Mouse (Mus musculus) left cerebral cortex, adult 11 months (tissue): Measurements from ENCODE around the gene Rnf207.

Experiments
- DNase-seq: peaks from one replicate; pipeline ENCODE4 v3.0.0; 2022; ENCODE audit warnings: low spot score

Rnf207 gene

DNA sequence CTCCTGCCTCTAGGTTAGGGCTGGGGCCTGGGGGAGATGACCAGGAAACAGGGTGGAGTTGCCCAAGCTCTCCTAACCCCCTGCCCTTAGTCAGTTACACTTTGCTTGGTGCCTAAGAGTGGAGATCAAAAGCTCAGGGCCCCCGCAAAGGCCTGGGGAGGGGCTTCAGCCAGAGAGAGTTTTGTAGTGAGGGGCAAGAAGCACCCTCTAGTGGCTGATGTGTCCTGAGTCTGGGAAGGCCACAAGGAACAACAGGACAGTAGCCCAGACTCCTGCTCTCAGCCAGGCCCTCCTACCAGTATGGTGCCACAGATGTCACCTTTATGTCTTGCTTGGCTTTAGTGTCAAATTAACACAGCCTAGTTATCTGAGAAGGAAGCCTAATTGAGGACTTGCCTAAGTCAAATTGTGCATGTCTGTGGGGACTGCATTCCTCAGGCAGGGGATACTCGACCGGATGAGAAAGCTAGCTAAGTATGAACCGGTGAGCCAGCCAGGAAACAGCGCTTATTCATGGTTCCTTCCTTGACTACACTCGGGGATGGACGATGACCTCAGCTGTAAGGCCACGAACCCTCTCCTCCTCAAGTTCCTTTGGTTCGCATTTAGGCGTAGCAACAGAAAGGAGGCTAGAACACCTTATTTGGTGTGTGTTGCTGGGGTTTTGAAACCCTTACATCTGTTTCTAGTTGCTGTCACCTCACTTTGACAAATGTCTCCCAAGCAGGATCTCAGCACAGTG is 24.4 kb downstream of the Rnf207 start:
- DNase-seq, result no peak

DNA sequence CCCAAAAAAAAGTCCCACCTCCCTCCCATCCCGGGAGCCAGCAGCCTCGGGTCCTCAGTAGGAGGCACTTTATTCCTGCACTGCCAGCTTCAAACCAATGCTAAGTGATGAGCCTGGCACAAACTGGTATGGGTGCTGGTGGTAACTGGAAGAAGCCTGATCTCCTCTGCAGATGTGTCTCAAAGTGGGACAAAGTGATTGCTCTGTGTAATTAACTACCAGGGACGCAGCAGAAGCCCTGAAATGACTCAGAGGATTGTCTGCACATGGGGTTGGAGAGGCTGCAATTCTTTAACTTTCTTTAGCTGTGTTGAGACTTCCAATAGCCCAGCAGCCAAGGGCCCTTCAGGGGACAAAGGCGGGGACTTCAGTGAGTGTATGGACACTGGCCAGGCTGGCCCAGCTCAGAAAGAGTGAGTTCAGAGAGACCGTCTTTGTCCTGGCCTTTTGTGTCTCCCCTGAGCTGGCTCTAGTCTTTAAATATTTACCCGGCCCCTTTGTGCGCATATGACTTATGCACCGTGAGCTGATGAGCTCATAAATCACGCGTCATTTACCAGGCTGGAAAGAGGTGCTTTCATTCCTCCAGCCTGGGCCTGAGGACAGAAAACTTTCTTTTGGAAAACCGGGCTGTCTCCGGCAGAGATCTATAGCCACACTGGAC is 26.6 kb downstream of the Rnf207 start:
- no peak for DNase-seq

DNA sequence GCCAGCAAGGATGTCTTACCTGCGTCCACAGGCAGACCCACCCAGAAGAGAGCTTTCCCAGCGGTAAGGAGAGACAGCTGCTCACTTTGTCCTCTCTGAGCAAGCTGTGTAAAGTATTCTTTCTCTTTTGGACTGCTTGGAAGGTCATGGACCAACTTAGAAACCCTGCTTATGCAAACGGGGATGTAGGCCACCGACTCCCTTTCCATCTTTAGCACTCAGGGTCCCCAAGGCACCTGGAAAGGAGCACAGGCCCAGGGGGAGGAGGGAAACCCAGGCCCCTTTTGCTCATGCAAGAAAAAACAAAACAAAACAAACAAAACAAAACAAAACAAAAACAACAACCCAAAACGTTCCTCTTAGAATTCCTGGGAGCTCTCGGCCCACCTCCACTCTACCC is 27.2 kb downstream of the Rnf207 start, which contains the start of gene Hes3:
Gene Hes3 (minus strand): TSS at position 101 of the 400 bp plus-strand sequence.
- DNase-seq, result no peak

DNA sequence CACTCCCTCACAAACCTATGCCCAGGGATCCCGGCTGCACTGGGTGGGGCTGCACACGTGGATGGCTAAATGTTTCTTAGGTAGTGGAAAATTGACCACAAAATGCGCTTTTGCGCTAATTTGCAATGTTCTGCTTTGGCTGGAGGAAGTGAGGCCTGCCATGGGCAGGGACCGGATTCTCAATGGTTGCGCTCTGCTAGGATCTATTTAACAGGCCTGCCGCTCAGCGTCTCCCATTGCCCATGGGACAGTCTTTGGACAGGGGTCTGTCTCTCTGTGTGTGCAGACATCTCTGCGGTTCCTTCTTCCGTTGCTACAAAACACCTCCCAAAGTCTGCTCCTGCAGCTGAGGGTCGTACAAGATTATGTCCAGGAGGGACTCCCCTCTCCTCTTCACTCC is 27.8 kb downstream of the Rnf207 start:
- DNase-seq, result no peak

DNA sequence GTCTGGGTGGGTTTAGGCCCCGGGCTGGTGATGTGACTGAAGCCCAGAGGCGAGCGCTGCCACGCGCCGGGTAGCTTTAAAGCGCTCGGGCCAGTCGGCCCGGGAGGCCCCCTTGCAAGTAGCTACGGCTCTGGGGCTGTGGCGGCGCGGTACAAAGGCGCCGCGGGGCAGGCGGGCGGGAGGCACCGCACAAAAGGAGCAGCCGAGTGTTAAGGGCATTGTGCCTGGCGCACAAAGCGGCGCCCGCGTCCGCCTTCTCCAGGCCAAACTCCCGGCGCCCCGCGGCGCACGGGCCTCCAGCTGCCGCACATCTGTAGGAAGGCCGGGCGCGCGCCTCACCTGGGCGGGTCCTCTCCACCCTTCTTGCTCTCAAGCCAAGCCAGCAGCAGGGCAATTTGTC is 28.4 kb downstream of the Rnf207 start:
- DNase-seq, result no peak

DNA sequence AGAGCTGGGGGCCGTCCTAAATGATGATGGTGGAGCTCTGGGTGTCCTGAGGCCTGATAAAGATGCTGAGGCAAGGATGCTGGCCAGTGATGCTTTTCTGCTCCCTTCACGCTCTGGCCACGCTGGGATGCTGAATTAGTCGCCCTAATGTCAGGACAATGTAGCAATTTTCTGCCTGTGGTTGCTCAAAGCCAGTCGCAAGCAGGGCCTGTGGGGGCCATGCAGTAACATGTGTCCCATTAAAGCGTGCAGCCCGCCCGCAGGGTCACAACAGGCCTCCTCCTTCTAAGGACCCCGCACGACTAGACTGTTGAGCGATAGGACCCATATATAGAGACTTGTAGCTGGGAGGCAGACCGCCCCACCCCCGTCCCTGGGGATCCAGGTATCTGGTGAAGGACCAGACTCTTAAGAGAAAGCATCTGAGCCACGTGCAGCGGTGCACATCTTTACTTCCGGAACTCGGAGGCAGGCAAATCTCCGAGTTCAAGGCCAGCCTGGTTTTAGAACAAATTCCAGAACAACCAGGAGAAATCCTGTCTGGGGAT is 30.3 kb downstream of the Rnf207 start:
- DNase-seq, result no peak

DNA sequence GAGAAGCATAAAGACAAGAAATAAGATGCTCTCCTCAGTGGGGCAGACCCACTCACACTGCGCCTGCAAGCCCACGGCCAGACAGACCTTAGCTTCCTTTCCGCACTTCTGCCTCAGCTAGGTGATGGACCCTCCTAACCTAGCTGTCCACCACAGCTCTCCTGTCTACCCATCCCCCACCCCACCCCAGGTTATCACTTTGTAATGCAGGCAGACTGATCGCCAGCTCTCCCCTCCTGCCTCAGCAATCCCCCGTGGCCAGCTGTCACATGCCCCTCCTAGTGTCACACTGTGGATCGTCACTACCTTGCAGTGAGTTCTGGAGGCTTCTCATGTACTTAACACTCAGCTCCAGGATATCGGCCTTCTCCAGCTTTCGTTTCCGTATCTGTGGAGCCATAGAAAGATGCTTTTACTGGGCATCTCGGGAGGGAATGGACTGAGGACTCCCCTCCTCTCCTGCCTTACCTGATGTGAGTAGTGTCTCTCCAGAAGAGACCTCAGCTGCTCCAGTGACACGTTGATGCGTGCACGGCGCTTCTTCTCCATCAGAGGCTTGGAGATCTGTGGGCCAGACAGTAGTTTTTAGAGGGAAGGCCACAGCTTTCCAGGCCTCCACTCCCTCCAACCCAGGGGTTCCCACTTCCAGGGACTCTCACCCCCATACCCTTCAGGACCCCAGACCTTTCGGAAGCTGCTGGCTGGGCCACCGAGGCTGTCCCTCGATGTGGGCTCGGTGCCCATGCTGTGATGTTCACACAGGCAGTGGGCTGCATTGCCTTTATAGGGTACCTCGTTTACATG is 31.3 kb downstream of the Rnf207 start:
- DNase-seq, result no peak

DNA sequence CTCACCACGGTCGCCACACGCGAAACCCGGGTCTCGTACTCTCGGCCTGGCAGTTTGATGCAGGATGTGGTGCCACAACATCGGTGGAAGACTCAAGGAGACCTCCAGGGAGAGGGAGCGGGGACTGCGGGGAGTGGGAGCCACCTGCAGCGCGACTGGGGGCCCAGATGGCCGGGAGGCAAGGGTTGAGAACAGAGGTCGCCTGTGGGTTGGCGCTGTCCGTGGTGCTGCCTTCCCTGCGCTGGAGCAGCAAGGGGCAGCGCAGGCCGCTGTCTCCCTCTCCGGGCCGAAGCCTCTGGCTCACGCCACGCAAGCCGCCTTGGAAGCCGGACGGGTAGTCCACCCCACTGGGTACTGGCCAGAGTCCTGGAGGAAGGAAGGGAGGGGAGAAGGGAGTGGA is 31.9 kb downstream of the Rnf207 start:
- no peak for DNase-seq

DNA sequence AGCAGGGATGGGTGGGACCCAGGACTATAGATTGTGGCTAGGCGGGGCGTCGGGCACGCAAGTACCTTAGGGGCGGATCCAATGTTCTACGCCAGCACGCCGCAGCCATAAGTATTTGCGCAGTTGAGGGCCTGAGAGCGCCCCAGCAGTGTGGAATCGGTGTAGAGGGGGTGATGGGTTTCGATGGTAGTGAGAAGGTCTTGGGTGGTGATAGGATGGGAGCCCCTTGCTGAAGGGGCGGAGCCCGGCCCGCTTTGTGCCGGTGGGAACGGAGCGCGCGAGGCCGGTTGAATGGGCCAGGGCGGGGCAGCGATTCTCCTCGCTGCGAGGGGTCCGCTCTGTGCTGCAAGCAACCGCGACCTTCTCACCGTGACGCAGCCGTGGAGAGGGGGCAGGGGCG is 32.6 kb downstream of the Rnf207 start:
- DNase-seq, result no peak

DNA sequence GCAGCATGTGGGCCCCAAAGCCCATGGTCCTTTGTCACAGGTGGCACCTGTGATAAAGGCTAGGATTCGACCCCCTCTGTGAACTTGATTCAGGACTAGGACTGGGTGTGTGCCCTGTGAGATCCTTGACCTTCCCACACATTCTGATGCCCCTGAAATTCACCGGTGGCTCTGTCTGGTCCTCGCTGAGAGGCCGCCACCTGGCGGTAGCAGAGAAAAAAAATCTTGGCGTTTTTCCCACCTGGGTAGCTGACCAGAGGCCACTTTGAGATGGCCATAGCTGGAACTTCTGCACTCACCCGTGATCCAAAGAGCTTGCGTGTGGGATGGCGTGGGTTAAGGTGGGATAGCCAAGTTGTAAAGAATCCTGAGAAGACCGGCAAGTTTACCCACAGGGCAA is 33.3 kb downstream of the Rnf207 start:
- no peak for DNase-seq

DNA sequence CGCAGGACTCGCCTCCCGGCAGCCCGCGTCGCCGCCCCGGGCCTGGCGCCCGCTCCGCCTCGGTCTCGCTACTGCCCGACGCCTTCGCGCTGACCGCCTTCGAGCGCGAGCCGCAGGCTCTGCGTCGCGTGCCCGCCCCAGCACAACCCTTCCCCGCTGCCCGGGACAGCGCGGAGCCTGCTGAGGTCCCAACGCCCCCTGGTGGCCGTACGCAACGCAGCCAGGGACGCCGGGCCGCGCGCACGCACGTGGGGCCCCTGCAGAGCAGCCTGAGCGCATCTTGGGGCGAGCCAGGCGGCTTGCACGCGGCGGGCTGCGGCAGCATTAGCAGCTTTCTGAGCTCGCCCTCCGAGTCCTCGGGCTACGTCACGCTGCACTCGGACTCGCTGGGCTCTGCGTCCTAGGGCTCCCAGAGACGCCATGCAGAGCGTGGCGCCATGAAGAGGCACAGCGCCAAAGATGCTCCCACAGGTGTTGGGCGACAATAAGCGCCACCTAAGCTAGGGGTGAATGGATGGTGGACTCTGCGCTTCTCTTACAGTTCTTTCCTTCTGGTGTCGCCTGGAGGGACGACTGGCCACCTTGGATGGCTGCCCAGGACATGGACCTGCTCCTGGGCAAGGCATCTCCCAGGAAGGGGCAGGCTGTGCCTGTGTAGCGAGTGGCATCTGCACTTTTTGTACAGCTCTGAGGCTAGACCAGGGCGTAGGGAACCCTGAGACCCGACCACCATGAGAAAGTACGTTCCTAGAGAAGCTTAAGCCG is 35.4 kb downstream of the Rnf207 start:
- peak; percentile 78 for DNase-seq

DNA sequence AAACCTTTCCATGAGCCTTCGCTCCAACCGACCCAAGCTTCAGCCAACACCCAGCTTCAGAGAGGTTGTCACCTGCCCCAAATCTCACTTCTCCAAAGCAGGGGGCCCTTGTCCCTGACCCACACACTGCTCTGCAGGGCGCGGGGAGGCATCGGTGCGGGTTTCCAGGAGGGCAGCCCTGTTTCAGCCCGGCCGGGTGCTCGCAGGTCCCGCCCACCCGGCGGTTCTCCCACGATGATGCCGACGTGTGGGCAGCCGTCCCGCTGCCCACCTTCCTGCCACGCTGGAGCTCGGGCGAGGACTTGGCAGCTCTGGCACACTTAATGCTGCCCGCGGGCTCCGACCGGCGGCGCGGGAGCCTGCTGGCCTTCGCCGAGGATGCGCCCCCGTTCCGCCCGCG is 36.1 kb downstream of the Rnf207 start:
- no peak for DNase-seq

DNA sequence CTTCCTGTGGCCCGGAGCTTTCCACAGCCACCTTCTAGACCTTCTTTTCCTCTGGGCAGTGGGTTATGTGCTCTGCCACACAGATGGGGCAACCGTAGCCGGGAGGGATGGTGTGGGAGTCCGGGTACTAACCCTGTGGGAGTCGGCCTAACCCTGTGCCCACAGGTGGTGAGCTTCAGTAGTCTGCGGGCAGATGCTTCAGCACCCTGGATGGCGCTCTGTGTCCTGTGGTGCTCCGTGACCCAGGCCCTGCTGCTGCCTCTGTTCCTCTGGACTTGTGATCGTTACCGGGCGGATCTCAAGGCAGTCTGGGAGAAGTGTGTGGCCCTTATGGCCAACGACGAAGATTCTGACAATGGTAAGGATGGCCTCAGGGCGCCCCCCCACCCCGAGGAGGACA is 37.2 kb downstream of the Rnf207 start:
- no peak for DNase-seq

DNA sequence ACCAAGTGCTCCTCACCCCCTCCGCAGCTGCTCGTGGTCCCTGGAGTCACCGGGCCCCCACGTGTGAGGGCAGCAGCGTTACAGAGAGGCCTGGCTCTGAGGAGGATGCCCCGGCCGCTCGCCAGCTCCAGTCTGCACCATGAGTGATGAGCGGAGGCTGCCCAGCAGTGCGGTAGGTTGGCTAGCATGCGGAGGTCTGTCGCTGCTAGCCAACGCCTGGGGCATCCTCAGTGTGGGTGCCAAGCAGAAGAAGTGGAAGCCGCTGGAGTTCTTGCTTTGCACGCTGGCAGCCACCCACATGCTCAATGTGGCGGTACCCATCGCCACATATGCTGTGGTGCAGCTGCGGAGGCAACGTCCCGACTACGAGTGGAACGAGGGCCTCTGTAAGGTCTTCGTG is 39.8 kb downstream of the Rnf207 start:
- no peak for DNase-seq

DNA sequence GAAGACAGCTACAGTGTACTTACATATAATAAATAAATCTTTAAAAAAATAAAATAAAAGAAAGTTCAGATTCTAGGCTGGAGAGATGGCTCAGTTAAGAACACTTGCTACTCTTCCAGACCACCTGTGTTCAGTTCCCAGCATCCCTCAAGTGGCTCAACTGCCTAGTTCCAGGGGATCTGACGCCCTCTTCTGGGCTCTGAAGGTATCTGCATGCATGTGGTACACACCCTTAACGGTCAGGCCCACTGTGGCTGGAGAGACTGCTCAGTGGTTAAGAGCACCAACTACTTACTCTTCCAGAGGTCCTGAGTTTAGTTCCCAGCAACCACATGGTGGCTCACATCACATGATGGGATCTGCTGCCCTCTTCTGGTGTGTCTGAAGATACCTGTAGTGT is 40.9 kb downstream of the Rnf207 start:
- DNase-seq, result no peak

DNA sequence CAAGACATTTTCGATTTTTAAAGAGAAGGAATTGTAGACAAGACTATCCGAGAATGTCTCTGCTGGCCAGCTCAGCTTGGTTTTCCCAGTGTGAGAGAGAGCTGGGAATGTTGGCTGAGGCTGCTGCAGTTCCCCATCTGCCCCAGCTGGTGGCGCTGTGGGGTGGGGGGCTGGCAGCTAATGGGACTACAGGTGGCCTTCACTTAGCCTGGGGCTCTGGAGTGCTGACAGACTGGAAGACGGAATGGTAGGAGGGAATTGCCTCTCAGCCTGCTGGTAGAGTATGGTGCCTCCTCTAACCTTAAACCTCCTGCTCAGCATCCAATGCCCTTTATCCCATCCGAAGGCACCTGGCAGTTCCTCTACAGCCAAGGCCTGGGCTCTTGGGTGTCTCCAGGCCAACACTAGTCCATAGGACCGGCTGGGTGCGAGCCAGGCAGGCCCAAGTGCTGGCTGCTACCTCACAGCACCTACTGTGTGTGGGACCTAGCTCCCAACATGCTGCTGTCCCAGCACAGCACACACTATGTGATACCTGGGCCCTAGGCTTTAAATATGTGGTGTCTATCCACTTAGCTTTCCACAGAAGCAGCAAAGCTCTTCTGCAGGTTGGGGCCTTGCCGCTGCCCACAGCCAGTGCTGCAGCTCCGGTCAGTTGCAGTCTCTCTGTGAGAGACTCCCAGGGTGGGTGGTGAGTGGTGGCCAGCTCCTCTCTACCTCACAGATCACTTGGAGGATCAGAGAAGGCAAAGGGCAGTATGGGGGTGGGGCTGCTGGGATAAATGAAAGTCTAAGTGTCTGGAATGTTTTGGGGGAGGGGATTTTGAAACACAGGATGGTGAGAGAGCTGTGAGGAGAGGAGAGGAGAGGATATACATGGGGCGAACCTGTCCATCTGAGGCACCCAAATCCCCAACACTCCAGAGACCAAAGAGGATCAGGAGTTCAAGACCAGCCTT is 42.1 kb downstream of the Rnf207 start:
- DNase-seq, result no peak

DNA sequence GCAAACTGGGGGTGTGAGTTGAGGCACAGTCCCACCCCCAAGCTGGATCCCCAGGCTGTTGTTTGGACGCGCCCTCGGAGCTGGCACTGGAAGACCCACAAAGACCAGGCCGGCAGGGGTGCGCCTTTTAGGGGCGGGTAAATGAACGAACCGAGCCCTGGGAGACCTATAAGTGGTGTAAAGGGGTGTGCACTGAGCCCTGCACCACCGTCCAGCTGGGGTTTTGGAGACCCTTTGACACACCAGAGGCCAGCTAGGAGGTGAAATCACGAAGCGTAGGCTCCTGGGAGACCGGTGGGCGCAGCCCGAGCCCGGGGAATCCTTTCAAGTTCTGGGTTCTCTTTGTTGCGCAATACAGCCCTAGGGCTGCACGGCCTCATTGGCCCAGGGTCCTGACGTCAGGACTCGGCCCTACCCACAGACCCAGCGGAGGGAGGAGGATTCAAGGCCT is 44.1 kb downstream of the Rnf207 start:
- no peak for DNase-seq

DNA sequence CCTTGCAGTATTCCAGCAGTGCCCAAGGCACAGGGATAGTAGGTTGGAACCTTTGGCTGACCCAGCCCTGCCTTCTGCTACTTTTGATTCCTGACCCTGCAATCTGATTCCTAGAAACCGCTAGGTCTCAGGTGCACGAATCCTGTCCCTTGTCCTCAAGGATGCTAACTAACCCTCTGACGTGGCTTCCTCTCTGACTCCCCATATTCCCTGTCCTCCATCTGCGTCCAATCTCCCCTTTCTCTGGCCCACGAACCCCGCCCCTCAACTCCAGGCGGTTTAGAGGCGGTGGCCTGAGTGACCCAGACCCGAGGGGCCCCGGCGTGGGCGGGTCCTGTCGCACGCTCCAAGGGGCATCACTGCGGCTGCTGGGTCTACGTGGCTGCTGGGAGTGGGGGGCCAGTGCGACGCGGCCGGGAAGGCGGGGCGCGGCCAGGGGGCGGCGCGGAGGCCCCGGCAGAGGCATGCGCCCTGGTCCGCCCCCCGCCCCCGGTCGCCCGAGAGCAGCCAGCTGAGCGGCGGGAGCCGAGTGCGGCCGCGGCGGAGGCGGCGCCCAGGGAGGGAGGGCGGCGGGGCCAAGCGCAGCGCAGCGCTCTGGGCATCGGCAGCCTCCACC is 45.1 kb downstream of the Rnf207 start, which contains the start of gene Gpr153:
Gene Gpr153 (plus strand): TSS at position 612 of the 616 bp plus-strand sequence.
- DNase-seq, result no peak

DNA sequence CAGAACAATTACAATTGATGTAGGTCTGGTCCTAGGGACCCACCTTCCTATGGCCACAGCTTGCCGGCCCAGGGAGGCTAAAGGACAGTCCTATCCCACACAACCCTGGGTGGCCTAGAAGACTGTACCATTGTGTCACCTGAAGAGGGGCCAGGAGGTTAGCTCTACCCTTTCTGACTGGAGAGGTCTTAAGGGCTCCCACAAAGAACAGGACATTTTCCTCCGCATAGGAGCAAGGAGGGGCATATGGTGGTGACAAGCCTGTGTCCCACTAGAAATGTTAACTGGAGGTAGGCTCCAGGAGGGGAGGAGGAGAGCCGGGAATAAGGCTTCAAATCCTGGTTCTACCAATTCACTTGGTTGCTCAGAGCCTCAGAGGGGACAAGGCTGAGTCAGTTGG is 45.6 kb downstream of the Rnf207 start:
- no peak for DNase-seq

DNA sequence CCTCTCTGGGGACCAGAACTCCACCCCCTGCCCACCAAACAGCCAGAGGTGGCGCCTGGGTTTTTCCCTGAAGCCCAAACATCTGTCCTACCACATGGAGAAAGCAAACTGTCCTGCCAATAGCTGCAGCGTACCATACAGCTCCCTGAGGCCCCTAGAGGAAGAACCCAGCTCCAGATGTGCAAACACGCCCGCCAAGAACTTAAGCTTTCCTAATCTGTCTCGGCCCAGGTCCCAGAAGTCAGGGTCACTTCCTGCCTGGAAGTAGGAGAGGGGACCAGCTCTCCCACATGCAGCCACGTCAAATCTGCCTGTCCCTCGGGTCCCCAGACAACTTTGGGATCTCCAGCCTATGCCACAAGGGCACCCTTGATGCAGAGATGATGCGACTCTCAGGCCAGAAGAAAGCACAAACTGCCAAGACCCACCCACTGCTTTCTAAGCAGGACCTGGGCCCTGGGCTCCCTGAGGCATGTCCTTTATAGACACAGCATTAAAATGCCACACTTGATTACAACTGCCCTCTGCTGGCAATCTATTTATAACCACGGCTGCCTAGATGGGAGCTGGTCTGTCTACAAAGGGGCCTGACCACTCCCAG is 46.2 kb downstream of the Rnf207 start:
- DNase-seq, result no peak
